Mouse (Mus musculus) embryonic facial prominence, embryonic 14.5 days (tissue): ENCODE data around the gene Cwh43. TPM values are rescaled to one million over a fixed set of nuclear protein-coding genes. Genes with fewer than 3 reads are reported as not detected.

Experiments
- ATAC-seq: fragments of 200-750 bp; cut with Nextera tagmentation; 2 replicates; pipeline ENCODE4 v1.8.0; 2017; ENCODE audit warnings: low read depth, moderate number of reproducible peaks, moderate TSS enrichment
- DNase-seq: peaks from one replicate; pipeline ENCODE4 v3.0.0-alpha.2; 2015; ENCODE audit warnings: low spot score
- H3K27ac ChIP-seq: fragments of 300-500 bp; sonication (generic); replicated peaks from 2 replicates; pipeline ENCODE4 v1.5.1; 2014; ENCODE audit warnings: low read depth, mild to moderate bottlenecking, low read length, moderate library complexity
- H3K27me3 ChIP-seq: fragments of 300-500 bp; sonication (generic); replicated peaks from 2 replicates; pipeline ENCODE4 v1.6.1; 2014; ENCODE audit warnings: low read length; ENCODE audit not compliant: control insufficient read depth, insufficient read depth
- H3K36me3 ChIP-seq: fragments of 300-500 bp; sonication (generic); 2 replicates; pipeline ENCODE4 v1.6.1; 2014; ENCODE audit warnings: low read length, mixed read lengths; ENCODE audit not compliant: control insufficient read depth, insufficient read depth
- H3K4me1 ChIP-seq: fragments of 300-500 bp; sonication (generic); 2 replicates; pipeline ENCODE4 v1.6.1; 2014; ENCODE audit warnings: antibody characterized with exemption, low read length; ENCODE audit not compliant: control insufficient read depth, insufficient read depth
- H3K4me2 ChIP-seq: fragments of 300-500 bp; sonication (generic); 2 replicates; pipeline ENCODE4 v1.6.1; 2014; ENCODE audit warnings: low read depth, mild to moderate bottlenecking, low read length, moderate library complexity, mixed read lengths
- H3K4me3 ChIP-seq: fragments of 300-500 bp; sonication (generic); 2 replicates; pipeline ENCODE4 v1.5.1; 2014; ENCODE audit warnings: low read depth, mild to moderate bottlenecking, low read length
- H3K9ac ChIP-seq: fragments of 300-500 bp; sonication (generic); 2 replicates; pipeline ENCODE4 v1.6.1; 2014; ENCODE audit warnings: low read depth, mild to moderate bottlenecking, low read length, moderate library complexity, mixed read lengths
- H3K9me3 ChIP-seq: fragments of 300-500 bp; sonication (generic); 2 replicates; pipeline ENCODE4 v1.6.1; 2016; ENCODE audit warnings: low read length; ENCODE audit not compliant: control insufficient read depth
- WGBS: fragments of 180-500 bp; shearing (Covaris S2); extraction: QIAGEN DNeasy Blood & Tissue Kit; methylation state at CpG from one replicate; pipeline ENCODE4 v1.1.7; 2014; 5-methylcytosine and 5-hydroxymethylcytosine counted together
- polyA plus RNA-seq: library from polyadenylated mRNA; unstranded; fragments of >200 nt; fragmentation: Nextera tagmentation; extraction: Ambion mirVana; gene quantifications from 2 replicates; pipeline ENCODE4 v1.2.1, GENCODE M21; 2014

The Cwh43 gene
- polyA plus RNA-seq, 1 experiment from 2014 or later = 1.9 TPM

- no peak overlapping the region for H3K9ac ChIP-seq
- DNase-seq = no peak
Measured at GRCm38 (mm10) chr5:73381976-73382540, 23.8 kb upstream of the Cwh43 start.

GRCm38 (mm10) chr5:73382737-73383646, 22.9 kb upstream of the Cwh43 start:
- Histone ChIP-seq H3K9me3 (no peaks in the 10 kb centered on the region), H3K9ac (no peak overlapping the region)
- ATAC-seq = peak; percentile 62

More at GRCm38 (mm10) chr5:73381976-73382540, 23.8 kb upstream of the Cwh43 start:
- no peak overlapping the region for H3K27ac ChIP-seq
- H3K9me3 ChIP-seq = no peaks in the 10 kb centered on the region
- ATAC-seq = no peak
- H3K27me3 ChIP-seq = no peaks in the 10 kb centered on the region
- WGBS = 86% methylated on average over 8 of the region's 9 CpGs
- no peak overlapping the region for H3K4me2 ChIP-seq
- H3K36me3 ChIP-seq = no peaks in the 10 kb centered on the region
- no peaks in the 10 kb centered on the region for H3K4me1 ChIP-seq
- no peak overlapping the region for H3K4me3 ChIP-seq

GRCm38 (mm10) chr5:73383647-73383970, 22.3 kb upstream of the Cwh43 start:
- no peak overlapping the region for H3K4me2 ChIP-seq
- no peak for DNase-seq

More at GRCm38 (mm10) chr5:73382737-73383646, 22.9 kb upstream of the Cwh43 start:
- WGBS = 25% methylated on average over 3 of the region's 3 CpGs
- no peak overlapping the region for H3K27ac ChIP-seq
- H3K4me3 ChIP-seq = no peak overlapping the region
- no peaks in the 10 kb centered on the region for H3K36me3 ChIP-seq
- DNase-seq = peak; percentile 84
- H3K4me1 ChIP-seq = no peaks in the 10 kb centered on the region
- H3K27me3 ChIP-seq = no peaks in the 10 kb centered on the region
- H3K4me2 ChIP-seq = no peak overlapping the region

GRCm38 (mm10) chr5:73393041-73393440, 12.8 kb upstream of the Cwh43 start:
- Histone ChIP-seq H3K27ac (no peak overlapping the region), H3K4me1 (no peaks in the 10 kb centered on the region), H3K4me2 (no peak overlapping the region), H3K9me3 (no peaks in the 10 kb centered on the region), H3K9ac (no peak overlapping the region), H3K27me3 (no peaks in the 10 kb centered on the region), H3K36me3 (no peaks in the 10 kb centered on the region), H3K4me3 (no peak overlapping the region)
- ATAC-seq (no peak), DNase-seq (no peak)
- 87% methylated on average over 9 of the region's 9 CpGs for WGBS

More at GRCm38 (mm10) chr5:73383647-73383970, 22.3 kb upstream of the Cwh43 start:
- Histone ChIP-seq H3K36me3 (no peaks in the 10 kb centered on the region), H3K4me3 (no peak overlapping the region), H3K9me3 (no peaks in the 10 kb centered on the region), H3K4me1 (no peaks in the 10 kb centered on the region), H3K27me3 (no peaks in the 10 kb centered on the region), H3K27ac (no peak overlapping the region), H3K9ac (no peak overlapping the region)
- no peak for ATAC-seq
- WGBS = 55% methylated on average over 4 of the region's 4 CpGs

- Histone ChIP-seq H3K36me3 (no peaks in the 10 kb centered on the region), H3K4me2 (no peak overlapping the region), H3K27me3 (peaks cover 6% of the 10 kb centered on the region; the same call in 1 of the 2 replicates), H3K9me3 (no peaks in the 10 kb centered on the region), H3K4me3 (no peak overlapping the region), H3K27ac (no peak overlapping the region), H3K4me1 (peaks cover 5% of the 10 kb centered on the region; the same call in 1 of the 2 replicates), H3K9ac (no peak overlapping the region)
- 37% methylated on average over 7 of the region's 7 CpGs for WGBS
- ATAC-seq (peak; percentile 86), DNase-seq (peak; percentile 71)
Measured at GRCm38 (mm10) chr5:73399768-73400526, 5.9 kb upstream of the Cwh43 start.

GRCm38 (mm10) chr5:73401341-73401740, 4.5 kb upstream of the Cwh43 start:
- no peak for ATAC-seq
- no peak overlapping the region for H3K27ac ChIP-seq
- H3K27me3 ChIP-seq = peaks cover 20% of the 10 kb centered on the region
- H3K4me2 ChIP-seq = no peak overlapping the region
- no peaks in the 10 kb centered on the region for H3K9me3 ChIP-seq
- DNase-seq = no peak
- H3K4me1 ChIP-seq = peaks cover 10% of the 10 kb centered on the region; the same call in 1 of the 2 replicates
- no peak overlapping the region for H3K4me3 ChIP-seq
- 61% methylated on average over 5 of the region's 5 CpGs for WGBS
- no peak overlapping the region for H3K9ac ChIP-seq
- H3K36me3 ChIP-seq = no peaks in the 10 kb centered on the region

- Histone ChIP-seq H3K4me1 (peaks cover 10% of the 10 kb centered on the region; the same call in 1 of the 2 replicates), H3K4me2 (no peak overlapping the region), H3K9me3 (no peaks in the 10 kb centered on the region), H3K27me3 (peaks cover 34% of the 10 kb centered on the region), H3K9ac (no peak overlapping the region), H3K36me3 (no peaks in the 10 kb centered on the region), H3K27ac (no peak overlapping the region), H3K4me3 (no peak overlapping the region)
- ATAC-seq (no peak), DNase-seq (no peak)
- 82% methylated on average over 4 of the region's 4 CpGs for WGBS
Measured at GRCm38 (mm10) chr5:73402911-73403310, 3.0 kb upstream of the Cwh43 start.

GRCm38 (mm10) chr5:73403311-73404068, 2.4 kb upstream of the Cwh43 start:
- ATAC-seq = no peak
- Histone ChIP-seq H3K4me1 (peaks cover 10% of the 10 kb centered on the region; the same call in 1 of the 2 replicates), H3K36me3 (no peaks in the 10 kb centered on the region), H3K4me2 (no peak overlapping the region), H3K27ac (no peak overlapping the region), H3K27me3 (peaks cover 37% of the 10 kb centered on the region), H3K4me3 (no peak overlapping the region), H3K9me3 (no peaks in the 10 kb centered on the region), H3K9ac (no peak overlapping the region)
- no peak for DNase-seq
- 80% methylated on average over 14 of the region's 14 CpGs for WGBS
